Mouse (Mus musculus): ENCODE measurements around the gene Cd48. TPM values are rescaled to one million over a fixed set of nuclear protein-coding genes. Genes with fewer than 3 reads are reported as not detected.

Gene Cd48
- total and polyA plus RNA-seq, 3 experiments, result not detected

GRCm38 (mm10) chr1:171646429-171646940 is 35.3 kb upstream of the Cd48 start:
- Histone ChIP-seq H3K27me3 (ENCODE audit: insufficient read depth, low read length) (no peaks in the 10 kb centered on the region), H3K9me3 (replicated peaks) (peaks cover 38% of the 10 kb centered on the region), H3K4me1 (ENCODE audit: insufficient read depth, low read depth, low read length) (no peaks in the 10 kb centered on the region), H3K36me3 (replicated peaks) (no peaks in the 10 kb centered on the region), H3K4me3 (ENCODE audit: low read depth, low read length) (no peak overlapping the region)
- TF ChIP-seq TAL1 (conservative IDR thresholded peaks at IDR 0.05; ENCODE audit: low read depth, low read length) (no peak), GATA2 (IDR thresholded peaks at IDR 0.05; ENCODE audit: borderline replicate concordance, low read depth, low read length) (no peak), GATA1 (IDR thresholded peaks at IDR 0.05; ENCODE audit: borderline replicate concordance, low read length) (no peak), CTCF (IDR thresholded peaks at IDR 0.05; ENCODE audit: low read depth, low read length) (no peak), POLR2AphosphoS5 (IDR thresholded peaks at IDR 0.05; ENCODE audit: insufficient replicate concordance, low read depth, low read length) (no peak)
- DNase-seq (ENCODE audit: low spot score), result no peak
- no peak for ATAC-seq (ENCODE audit: extremely low read depth, insufficient number of reproducible peaks, low FRiP score, poor library complexity, severe bottlenecking)

GRCm38 (mm10) chr1:171647716-171648115 is 34.1 kb upstream of the Cd48 start:
- DNase-seq (ENCODE audit: low spot score), result no peak
- H3K27me3 ChIP-seq (ENCODE audit: insufficient read depth, low read length), result no peaks in the 10 kb centered on the region
- H3K9me3 ChIP-seq (replicated peaks), result peaks cover 41% of the 10 kb centered on the region
- no peak for ATAC-seq (ENCODE audit: extremely low read depth, insufficient number of reproducible peaks, low FRiP score, poor library complexity, severe bottlenecking)
- H3K36me3 ChIP-seq (replicated peaks), result no peaks in the 10 kb centered on the region
- TF ChIP-seq CTCF (IDR thresholded peaks at IDR 0.05; ENCODE audit: low read depth, low read length), result no peak
- no peaks in the 10 kb centered on the region for H3K4me1 ChIP-seq (ENCODE audit: insufficient read depth, low read depth, low read length)
- H3K4me3 ChIP-seq (ENCODE audit: low read depth, low read length), result no peak overlapping the region

- no peak overlapping the region for H3K4me3 ChIP-seq (ENCODE audit: low read depth, low read length)
- TF ChIP-seq POLR2AphosphoS5 (IDR thresholded peaks at IDR 0.05; ENCODE audit: insufficient replicate concordance, low read depth, low read length), result no peak
- TF ChIP-seq TAL1 (conservative IDR thresholded peaks at IDR 0.05; ENCODE audit: low read depth, low read length), result no peak
- TF ChIP-seq CTCF (IDR thresholded peaks at IDR 0.05; ENCODE audit: low read depth, low read length), result no peak
- TF ChIP-seq GATA1 (IDR thresholded peaks at IDR 0.05; ENCODE audit: borderline replicate concordance, low read length), result no peak
- peaks cover 39% of the 10 kb centered on the region for H3K9me3 ChIP-seq (replicated peaks)
- no peaks in the 10 kb centered on the region for H3K27me3 ChIP-seq (ENCODE audit: insufficient read depth, low read length)
- DNase-seq (ENCODE audit: low spot score), result no peak
- no peaks in the 10 kb centered on the region for H3K4me1 ChIP-seq (ENCODE audit: insufficient read depth, low read depth, low read length)
- ATAC-seq (ENCODE audit: extremely low read depth, insufficient number of reproducible peaks, low FRiP score, poor library complexity, severe bottlenecking), result no peak
- no peaks in the 10 kb centered on the region for H3K36me3 ChIP-seq (replicated peaks)
These were observed 33.0 kb upstream of the Cd48 start for GRCm38 (mm10) chr1:171648840-171649239.

GRCm38 (mm10) chr1:171652734-171653133 is 29.1 kb upstream of the Cd48 start, which contains the start of gene Slamf7:
Gene Slamf7 (minus strand): TSS chr1:171653035.
- Histone ChIP-seq H3K4me1 (ENCODE audit: insufficient read depth, low read depth, low read length) (no peaks in the 10 kb centered on the region), H3K4me3 (ENCODE audit: low read depth, low read length) (no peak within 1 kb of the TSS), H3K36me3 (replicated peaks) (no peaks in the 10 kb centered on the region), H3K9me3 (replicated peaks) (peaks cover 26% of the 10 kb centered on the region), H3K27me3 (ENCODE audit: insufficient read depth, low read length) (no peaks in the 10 kb centered on the region)
- ATAC-seq (ENCODE audit: extremely low read depth, insufficient number of reproducible peaks, low FRiP score, poor library complexity, severe bottlenecking), result no peak
- no peak for TF ChIP-seq TAL1 (conservative IDR thresholded peaks at IDR 0.05; ENCODE audit: low read depth, low read length)
- no peak for TF ChIP-seq GATA1 (IDR thresholded peaks at IDR 0.05; ENCODE audit: borderline replicate concordance, low read length)
- TF ChIP-seq GATA2 (IDR thresholded peaks at IDR 0.05; ENCODE audit: borderline replicate concordance, low read depth, low read length), result no peak
- TF ChIP-seq CTCF (IDR thresholded peaks at IDR 0.05; ENCODE audit: low read depth, low read length), result no peak
- no peak for TF ChIP-seq POLR2AphosphoS5 (IDR thresholded peaks at IDR 0.05; ENCODE audit: insufficient replicate concordance, low read depth, low read length)
- DNase-seq (ENCODE audit: low spot score), result no peak

- H3K9me3 ChIP-seq (replicated peaks), result peaks cover 17% of the 10 kb centered on the region
- H3K27me3 ChIP-seq (ENCODE audit: insufficient read depth, low read length), result no peaks in the 10 kb centered on the region
- TF ChIP-seq POLR2AphosphoS5 (IDR thresholded peaks at IDR 0.05; ENCODE audit: insufficient replicate concordance, low read depth, low read length) (no peak), GATA2 (IDR thresholded peaks at IDR 0.05; ENCODE audit: borderline replicate concordance, low read depth, low read length) (no peak), CTCF (IDR thresholded peaks at IDR 0.05; ENCODE audit: low read depth, low read length) (no peak), GATA1 (IDR thresholded peaks at IDR 0.05; ENCODE audit: borderline replicate concordance, low read length) (no peak), TAL1 (conservative IDR thresholded peaks at IDR 0.05; ENCODE audit: low read depth, low read length) (no peak)
- no peak for ATAC-seq (ENCODE audit: extremely low read depth, insufficient number of reproducible peaks, low FRiP score, poor library complexity, severe bottlenecking)
- no peak for DNase-seq (ENCODE audit: low spot score)
- H3K36me3 ChIP-seq (replicated peaks), result no peaks in the 10 kb centered on the region
- H3K4me1 ChIP-seq (ENCODE audit: insufficient read depth, low read depth, low read length), result no peaks in the 10 kb centered on the region
- no peak overlapping the region for H3K4me3 ChIP-seq (ENCODE audit: low read depth, low read length)
These were observed 23.2 kb upstream of the Cd48 start for GRCm38 (mm10) chr1:171658561-171658991.

- DNase-seq (ENCODE audit: low spot score), result no peak
- TF ChIP-seq POLR2AphosphoS5 (IDR thresholded peaks at IDR 0.05; ENCODE audit: insufficient replicate concordance, low read depth, low read length), result no peak
- TF ChIP-seq CTCF (IDR thresholded peaks at IDR 0.05; ENCODE audit: low read depth, low read length), result no peak
- no peak for TF ChIP-seq TAL1 (conservative IDR thresholded peaks at IDR 0.05; ENCODE audit: low read depth, low read length)
- TF ChIP-seq GATA2 (IDR thresholded peaks at IDR 0.05; ENCODE audit: borderline replicate concordance, low read depth, low read length), result no peak
- no peak for TF ChIP-seq GATA1 (IDR thresholded peaks at IDR 0.05; ENCODE audit: borderline replicate concordance, low read length)
- no peaks in the 10 kb centered on the region for H3K36me3 ChIP-seq (replicated peaks)
- no peaks in the 10 kb centered on the region for H3K27me3 ChIP-seq (ENCODE audit: insufficient read depth, low read length)
- peaks cover 17% of the 10 kb centered on the region for H3K9me3 ChIP-seq (replicated peaks)
- no peak for ATAC-seq (ENCODE audit: extremely low read depth, insufficient number of reproducible peaks, low FRiP score, poor library complexity, severe bottlenecking)
- H3K4me1 ChIP-seq (ENCODE audit: insufficient read depth, low read depth, low read length), result no peaks in the 10 kb centered on the region
- no peak overlapping the region for H3K4me3 ChIP-seq (ENCODE audit: low read depth, low read length)
These were observed 21.4 kb upstream of the Cd48 start for GRCm38 (mm10) chr1:171660423-171660822.

GRCm38 (mm10) chr1:171661482-171661881 is 20.3 kb upstream of the Cd48 start:
- Histone ChIP-seq H3K4me1 (ENCODE audit: insufficient read depth, low read depth, low read length) (no peaks in the 10 kb centered on the region), H3K36me3 (replicated peaks) (no peaks in the 10 kb centered on the region), H3K9me3 (replicated peaks) (peaks cover 20% of the 10 kb centered on the region), H3K4me3 (ENCODE audit: low read depth, low read length) (no peak overlapping the region), H3K27me3 (ENCODE audit: insufficient read depth, low read length) (no peaks in the 10 kb centered on the region)
- TF ChIP-seq POLR2AphosphoS5 (IDR thresholded peaks at IDR 0.05; ENCODE audit: insufficient replicate concordance, low read depth, low read length) (no peak), CTCF (IDR thresholded peaks at IDR 0.05; ENCODE audit: low read depth, low read length) (no peak), GATA1 (IDR thresholded peaks at IDR 0.05; ENCODE audit: borderline replicate concordance, low read length) (no peak), GATA2 (IDR thresholded peaks at IDR 0.05; ENCODE audit: borderline replicate concordance, low read depth, low read length) (no peak), TAL1 (conservative IDR thresholded peaks at IDR 0.05; ENCODE audit: low read depth, low read length) (no peak)
- ATAC-seq (ENCODE audit: extremely low read depth, insufficient number of reproducible peaks, low FRiP score, poor library complexity, severe bottlenecking), result no peak
- no peak for DNase-seq (ENCODE audit: low spot score)

Data from G1E (cell line).